Mouse (Mus musculus): ENCODE results near the gene Slc13a4. TPM values are rescaled to one million over a fixed set of nuclear protein-coding genes. Genes with fewer than 3 reads are reported as not detected.
A peak's percentile ranks its signal among the peaks of the same experiment; 100 is the strongest.

The Slc13a4 gene
- total RNA-seq (2021), result under 1 TPM; 0.46 TPM
- long read RNA-seq, experiment 1, result 0 reads
- long read RNA-seq, experiment 2, partial matches to known transcripts, result 0 of 1 reads
- long read RNA-seq, experiment 2, other reads (novel, unspliced or antisense), result 0 of 1 reads

DNA sequence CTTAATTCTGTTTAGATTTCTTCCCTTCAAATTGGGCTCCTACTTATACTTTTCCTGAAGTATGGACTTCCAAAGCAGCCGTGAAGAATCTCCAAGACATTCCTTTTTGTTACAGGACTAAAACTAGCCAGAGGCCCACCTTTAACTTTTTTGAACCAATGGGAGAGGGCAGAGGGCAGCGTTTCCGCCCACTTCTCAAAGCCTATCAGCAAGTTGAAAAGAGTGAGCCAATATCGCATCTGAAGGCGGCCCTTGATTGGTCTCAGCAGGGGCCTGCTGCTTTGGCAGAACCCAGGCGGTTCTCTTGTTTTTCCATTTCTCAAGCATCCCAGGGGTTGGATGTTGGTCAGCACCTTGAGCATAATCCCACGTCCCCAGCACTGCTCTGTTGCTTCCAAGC, at the start of gene Slc13a4:
Gene Slc13a4, minus strand, starts transcription at position 95 of the 400 bp plus-strand sequence.
- DNase-seq, result no peak

GRCm38 (mm10) chr6:35355320-35355719, 47.4 kb upstream of the Slc13a4 start:
- DNase-seq, result no peak

DNA sequence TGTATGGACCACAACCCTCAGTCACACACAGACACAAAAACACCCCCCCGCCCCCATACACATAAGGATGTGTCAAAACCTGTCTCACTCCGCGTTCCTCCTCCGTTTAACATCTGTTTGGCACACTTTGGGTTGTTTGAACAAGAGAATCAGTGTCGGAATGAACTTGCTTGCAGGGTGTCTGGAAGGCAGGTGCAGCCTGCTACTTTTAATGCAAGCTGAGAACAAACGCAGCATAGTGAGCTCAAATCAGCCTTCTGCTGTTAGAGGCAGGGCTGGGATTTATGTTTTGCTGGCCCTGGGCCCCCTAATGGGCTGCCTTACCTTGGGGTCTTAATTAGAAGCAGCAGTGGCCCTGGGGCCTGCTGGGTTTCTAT, 46.7 kb upstream of the Slc13a4 start:
- no peak for DNase-seq

GRCm38 (mm10) chr6:35353846-35354621, 46.1 kb upstream of the Slc13a4 start:
- no peak for DNase-seq

DNA sequence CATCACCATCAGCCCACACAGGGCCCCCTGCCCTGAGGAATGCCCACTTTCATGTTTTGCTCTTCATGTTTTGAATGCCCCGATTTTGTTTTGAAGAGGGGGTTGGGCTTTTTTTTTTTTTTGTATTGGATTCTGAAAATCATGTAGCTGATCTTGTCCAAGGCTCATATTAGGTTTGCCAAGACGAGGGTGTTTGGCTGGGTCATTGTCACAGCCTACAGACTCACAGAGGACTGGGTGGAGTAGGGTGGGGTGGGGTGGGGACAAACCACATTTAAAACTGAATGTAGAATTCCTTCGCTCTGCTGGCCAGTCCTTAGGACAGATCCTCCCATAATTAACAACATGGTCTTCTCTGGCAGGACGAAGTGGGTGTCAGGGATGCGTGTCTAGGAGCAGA, 45.5 kb upstream of the Slc13a4 start:
- DNase-seq, result no peak

DNA sequence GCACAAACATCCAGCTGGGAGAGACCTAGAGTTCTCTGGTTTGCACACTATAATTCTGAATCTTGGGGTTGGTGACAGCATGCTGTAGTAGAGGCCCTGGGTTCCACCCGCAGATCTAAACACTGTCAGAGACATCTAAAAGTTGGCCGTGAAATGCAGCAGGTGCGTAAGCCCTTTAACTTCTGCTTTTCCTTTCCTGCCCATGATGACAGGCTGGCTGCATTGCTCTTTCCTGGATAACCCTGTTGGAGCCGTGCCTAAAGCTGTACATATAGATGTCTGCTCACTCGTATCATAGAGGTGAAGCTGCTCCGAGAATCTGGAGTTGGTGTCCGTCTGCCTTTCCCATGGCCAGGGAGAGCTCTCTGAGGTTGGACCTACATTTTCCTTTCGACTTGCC, 44.9 kb upstream of the Slc13a4 start:
- DNase-seq, result no peak

DNA sequence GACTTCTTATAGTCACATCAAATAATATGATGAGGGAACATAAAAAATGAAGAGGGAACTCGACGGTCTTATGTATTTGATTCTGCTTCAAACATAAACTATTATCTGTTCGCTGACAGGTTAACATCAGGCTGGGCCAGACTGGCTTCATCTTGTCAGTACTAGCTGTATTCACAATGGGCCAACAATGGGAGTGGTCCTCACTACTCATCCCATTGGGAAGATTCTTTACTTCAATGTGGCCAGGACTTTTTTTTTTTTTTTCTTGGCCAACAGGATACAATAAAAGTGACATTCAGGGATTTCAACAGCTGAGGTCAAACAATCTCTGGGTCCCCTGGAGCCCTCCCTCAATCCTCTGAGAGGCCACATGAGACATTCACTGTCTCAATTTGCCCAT, 43.9 kb upstream of the Slc13a4 start:
- no peak for DNase-seq

- DNase-seq, result peak in 1 of 2 experiments; percentile 36
Measured at GRCm38 (mm10) chr6:35349784-35350183, 41.9 kb upstream of the Slc13a4 start.

GRCm38 (mm10) chr6:35338640-35339039, 30.7 kb upstream of the Slc13a4 start:
- DNase-seq, result no peak

- DNase-seq, result no peak
Measured at GRCm38 (mm10) chr6:35337836-35338235, 29.9 kb upstream of the Slc13a4 start.

GRCm38 (mm10) chr6:35335452-35335851, 27.5 kb upstream of the Slc13a4 start:
- DNase-seq, result no peak

- DNase-seq, result no peak
Measured at GRCm38 (mm10) chr6:35334278-35334677, 26.3 kb upstream of the Slc13a4 start.

GRCm38 (mm10) chr6:35333632-35334031, 25.7 kb upstream of the Slc13a4 start:
- DNase-seq, result no peak

GRCm38 (mm10) chr6:35330834-35331233, 22.9 kb upstream of the Slc13a4 start:
- no peak for DNase-seq

- no peak for DNase-seq
Measured at GRCm38 (mm10) chr6:35329956-35330355, 22.0 kb upstream of the Slc13a4 start.

DNA sequence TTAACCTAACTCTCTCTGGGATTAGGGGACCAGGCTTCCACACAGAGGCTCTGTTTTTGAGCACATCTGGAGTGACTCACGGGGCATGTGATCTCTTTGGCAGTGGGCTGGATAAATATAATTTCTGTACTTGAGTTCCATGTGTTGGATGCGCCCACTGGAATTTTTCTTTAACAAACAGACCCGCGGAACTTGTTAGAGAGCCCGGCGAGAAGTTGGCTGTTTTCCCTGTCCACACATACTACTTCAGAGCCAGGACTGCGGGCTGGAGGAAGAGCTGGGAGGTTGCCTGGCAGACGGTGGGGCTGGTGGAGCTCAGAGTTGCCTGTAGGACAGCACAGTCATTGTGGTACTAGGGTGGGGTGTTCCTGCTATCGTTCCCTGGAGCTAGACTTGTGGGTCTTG, 18.2 kb upstream of the Slc13a4 start, which contains the start of gene Fam180a:
Gene Fam180a, minus strand, starts transcription at position 31 of the 405 bp plus-strand sequence.
- DNase-seq, result peak in 1 of 2 experiments; percentile 21

DNA sequence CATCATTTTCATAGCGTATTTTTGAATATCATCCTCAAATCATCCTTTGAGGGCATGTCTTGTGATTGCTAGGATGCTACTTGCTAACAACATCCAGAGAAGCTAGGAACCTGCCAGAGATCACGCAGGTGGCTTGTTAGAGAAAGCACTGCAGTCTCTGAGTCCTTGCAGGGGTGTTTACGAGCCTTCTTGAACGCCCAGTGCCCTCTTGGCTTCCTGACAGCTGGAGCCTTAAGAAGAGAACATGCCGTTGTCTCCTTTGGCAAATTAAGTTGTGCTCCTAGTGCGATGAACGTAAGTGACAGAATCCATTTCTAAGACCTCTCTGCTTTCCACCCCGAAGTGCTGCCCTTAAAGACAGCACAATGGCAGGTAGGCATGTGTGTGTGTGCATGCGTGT, 16.4 kb upstream of the Slc13a4 start:
- no peak for DNase-seq

DNA sequence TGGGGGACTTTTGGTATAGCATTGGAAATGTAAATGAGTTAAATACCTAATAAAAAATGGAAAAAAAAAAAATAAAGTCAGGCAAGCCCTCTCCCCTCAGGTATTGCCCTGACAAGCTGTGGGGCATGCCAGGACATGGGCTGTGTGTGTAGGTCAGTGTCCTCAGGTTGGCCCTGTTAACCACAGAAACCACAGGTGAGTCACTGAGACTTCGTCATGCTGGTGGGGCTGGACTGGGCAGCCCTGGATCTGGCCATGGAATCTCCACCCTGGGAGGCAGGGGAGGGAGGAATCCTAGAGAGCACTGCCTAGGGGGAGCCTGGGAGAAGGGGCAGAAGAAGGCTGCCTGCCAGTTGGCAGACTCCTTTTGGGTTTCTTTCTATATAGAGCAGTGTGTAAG, 15.1 kb upstream of the Slc13a4 start:
- no peak for DNase-seq

- DNase-seq, result peak; percentile 15 to 27
Measured at GRCm38 (mm10) chr6:35321105-35321504, 13.2 kb upstream of the Slc13a4 start.

DNA sequence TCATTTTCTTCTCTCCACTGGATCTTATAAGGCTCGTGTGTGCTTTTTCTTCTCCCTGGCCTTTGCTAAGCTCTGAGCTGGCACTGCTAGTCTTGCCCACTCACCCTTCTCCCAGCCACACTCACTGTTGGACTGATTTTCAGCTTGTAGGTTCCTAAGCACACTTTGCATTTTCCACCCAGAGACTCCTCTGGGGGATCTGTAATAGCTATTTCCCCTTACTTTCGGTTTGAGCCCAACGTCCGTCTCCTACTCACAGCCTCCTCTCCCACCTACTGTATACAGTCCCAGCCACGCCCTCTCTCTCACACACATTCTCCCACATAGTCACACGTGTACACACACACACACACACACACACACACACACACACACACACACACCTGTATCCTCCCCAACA, 11.9 kb upstream of the Slc13a4 start:
- no peak for DNase-seq

- DNase-seq, result no peak
Measured at GRCm38 (mm10) chr6:35313520-35313919, 5.6 kb upstream of the Slc13a4 start.

- DNase-seq, result no peak
Measured at GRCm38 (mm10) chr6:35309406-35309805, 1.5 kb upstream of the Slc13a4 start.

DNA sequence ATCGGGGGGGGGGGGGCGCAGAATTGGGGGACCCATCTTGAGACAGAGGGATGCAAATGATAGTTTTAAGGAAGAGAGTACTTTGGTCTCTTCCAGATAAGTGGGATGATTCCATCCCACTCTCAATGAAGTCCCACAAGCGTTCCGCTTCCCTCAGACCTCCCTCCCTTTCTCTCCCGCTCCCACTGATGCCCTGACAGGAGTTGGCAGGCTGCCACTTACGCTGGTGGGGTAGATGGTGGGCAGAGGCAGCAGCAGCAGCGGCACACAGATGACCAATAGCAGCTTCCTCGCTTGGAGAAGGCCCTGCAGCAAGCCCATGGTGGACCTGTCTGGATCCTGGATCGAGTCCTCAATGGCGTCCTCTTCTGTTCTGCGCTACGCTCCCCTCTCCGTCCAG, 795 bp downstream of the Slc13a4 start:
- DNase-seq, result no peak

- peak in 1 of 2 experiments; percentile 30 for DNase-seq
Measured at GRCm38 (mm10) chr6:35303355-35303900, 4.5 kb downstream of the Slc13a4 start.
